Comparison of ENCODE assay signal across 12 mouse cellular contexts in the genomic region with DNA sequence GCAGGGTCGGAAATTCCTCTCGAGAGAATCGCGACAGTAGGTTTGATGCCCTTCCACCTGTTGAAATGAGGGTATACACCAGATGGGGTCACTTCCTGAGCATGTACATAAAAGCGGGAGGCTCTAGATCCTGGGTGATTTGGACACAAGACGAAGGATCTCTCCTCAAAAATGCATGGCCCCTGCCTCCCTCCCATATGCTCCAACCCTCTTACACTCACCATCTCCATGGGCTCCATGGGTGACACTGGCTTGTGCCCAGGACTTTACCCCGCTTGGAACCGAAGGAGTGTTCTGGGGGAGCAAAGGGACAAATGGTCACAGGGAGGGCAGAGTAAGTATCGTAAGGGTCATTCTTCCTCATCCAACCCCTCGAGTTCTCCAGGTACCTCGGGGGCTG. TPM values are rescaled to one million over a fixed set of nuclear protein-coding genes. Genes with fewer than 3 reads are reported as not detected.
DNase-seq lines count a peak whose midpoint lies in the region; ATAC-seq and TF ChIP-seq lines count a peak whose summit lies in the region.
"Had no signal": no experiment of that assay in that cellular context is flagged by ENCODE, and none has a peak within 500 bp of the region (broad histone marks: within the 10 kb centered on the region; RNA-seq: fewer than 3 reads in every experiment).

No protein-coding gene starts in this region.

- peaks cover 62% of the 10 kb centered on the region for H3K36me3 ChIP-seq in heart, embryonic 12.5 days
- peaks cover 57% of the 10 kb centered on the region for H3K36me3 ChIP-seq in kidney, postnatal 0 days (ENCODE audit: insufficient read depth, low read length)
- H3K36me3 ChIP-seq in embryonic facial prominence, embryonic 13.5 days, result peaks cover 66% of the 10 kb centered on the region
- peaks cover 54% of the 10 kb centered on the region for H3K36me3 ChIP-seq in midbrain, embryonic 15.5 days (replicated peaks)

- WGBS in heart, embryonic 12.5 days, result 78% methylated on average over 11 of the region's 11 CpGs
- 70% methylated on average over 11 of the region's 11 CpGs for WGBS in kidney, postnatal 0 days
- WGBS in embryonic facial prominence, embryonic 13.5 days, result 86% methylated on average over 11 of the region's 11 CpGs
- 86% methylated on average over 11 of the region's 11 CpGs for WGBS in midbrain, embryonic 15.5 days

- no peaks in the 10 kb centered on the region for H3K27me3 ChIP-seq in heart, embryonic 12.5 days (replicated peaks)
- no peaks in the 10 kb centered on the region for H3K27me3 ChIP-seq in kidney, postnatal 0 days (ENCODE audit: insufficient read depth, low read length)
- H3K27me3 ChIP-seq in embryonic facial prominence, embryonic 13.5 days, result no peaks in the 10 kb centered on the region
- no peaks in the 10 kb centered on the region for H3K27me3 ChIP-seq in midbrain, embryonic 15.5 days (replicated peaks)
- H3K27me3 ChIP-seq: heart, embryonic 15.5 days had no signal

- no peak overlapping the region for H3K27ac ChIP-seq in heart, embryonic 12.5 days (ENCODE audit: poor library complexity, severe bottlenecking)
- H3K27ac ChIP-seq in kidney, postnatal 0 days, result no peak overlapping the region
- H3K27ac ChIP-seq in embryonic facial prominence, embryonic 13.5 days, result no peak overlapping the region
- no peak overlapping the region for H3K27ac ChIP-seq in midbrain, embryonic 15.5 days

- H3K9ac ChIP-seq in heart, embryonic 12.5 days, result peak overlapping the region; percentile 100
- H3K9ac ChIP-seq in kidney, postnatal 0 days (ENCODE audit: low read depth, low read length), result 0 out of 2 replicates have a peak overlapping the region, but pooled peaks have one; percentile 18
- peak overlapping the region; percentile 100; the same call in 1 of the 2 replicates for H3K9ac ChIP-seq in embryonic facial prominence, embryonic 13.5 days
- H3K9ac ChIP-seq in midbrain, embryonic 15.5 days, result no peak overlapping the region

- no peak for TF ChIP-seq CTCF in kidney, postnatal 0 days (IDR thresholded peaks at IDR 0.05; ENCODE audit: low read depth)

- H3K4me1 ChIP-seq in heart, embryonic 12.5 days (replicated peaks), result peaks cover 31% of the 10 kb centered on the region
- peaks cover 23% of the 10 kb centered on the region; the same call in 1 of the 2 replicates for H3K4me1 ChIP-seq in kidney, postnatal 0 days (replicated peaks; ENCODE audit: insufficient read depth, low read length)
- H3K4me1 ChIP-seq in embryonic facial prominence, embryonic 13.5 days, result peaks cover 24% of the 10 kb centered on the region
- peaks cover 34% of the 10 kb centered on the region for H3K4me1 ChIP-seq in midbrain, embryonic 15.5 days

- H3K4me3 ChIP-seq in heart, embryonic 12.5 days, result peak overlapping the region; percentile 98; the same call in 1 of the 2 replicates
- no peak overlapping the region for H3K4me3 ChIP-seq in kidney, postnatal 0 days (replicated peaks; ENCODE audit: low read depth, low read length)
- H3K4me3 ChIP-seq in embryonic facial prominence, embryonic 13.5 days, result no peak overlapping the region
- no peak overlapping the region for H3K4me3 ChIP-seq in midbrain, embryonic 15.5 days

- peak overlapping the region; percentile 87; the same call in 1 of the 2 replicates for H3K4me2 ChIP-seq in heart, embryonic 12.5 days
- no peak overlapping the region for H3K4me2 ChIP-seq in kidney, postnatal 0 days (ENCODE audit: low read length)
- no peak overlapping the region for H3K4me2 ChIP-seq in embryonic facial prominence, embryonic 13.5 days
- 0 out of 2 replicates have a peak overlapping the region, but pooled peaks have one; percentile 89 for H3K4me2 ChIP-seq in midbrain, embryonic 15.5 days

- ATAC-seq in heart, embryonic 12.5 days (ENCODE audit: insufficient number of reproducible peaks, low FRiP score), result no peak
- no peak for ATAC-seq in kidney, postnatal 0 days (replicated peaks; ENCODE audit: low FRiP score, low read depth)
- ATAC-seq in embryonic facial prominence, embryonic 13.5 days (ENCODE audit: insufficient number of reproducible peaks, insufficient read depth, low FRiP score, low TSS enrichment, low read depth), result no peak
- ATAC-seq in midbrain, embryonic 15.5 days (replicated peaks), result no peak
- ATAC-seq: CD4-positive, CD25-positive, alpha-beta regulatory T cell, adult 4 months had no signal

- no peak for DNase-seq in heart, adult 8-10 months (ENCODE audit: low spot score)
- no peak for DNase-seq in kidney, postnatal 0 days (ENCODE audit: low spot score)
- no peak for DNase-seq in kidney, adult 11 months
- no peak for DNase-seq in layer of hippocampus, adult 9-10 months (ENCODE audit: low spot score)
- DNase-seq: adrenal gland, postnatal 25 days; cerebellum, adult 11 months; right cerebral cortex, adult 18-20 months had no signal

- H3K9me3 ChIP-seq in heart, embryonic 12.5 days (replicated peaks), result no peaks in the 10 kb centered on the region
- no peaks in the 10 kb centered on the region for H3K9me3 ChIP-seq in kidney, postnatal 0 days (replicated peaks; ENCODE audit: low read length)
- no peaks in the 10 kb centered on the region for H3K9me3 ChIP-seq in embryonic facial prominence, embryonic 13.5 days
- H3K9me3 ChIP-seq in midbrain, embryonic 15.5 days, result no peaks in the 10 kb centered on the region
- H3K9me3 ChIP-seq: heart, embryonic 15.5 days had no signal

RNA-seq across cellular contexts. Expression of a gene that starts 3.3 kb away (rescaled TPM):
- polyA plus RNA-seq in heart, embryonic 12.5 days (2016; fragmentation: Nextera tagmentation; extraction: Ambion mirVana), result 132 and 148 TPM in 2 replicates
- total RNA-seq in heart, adult 8-10 months (2022), result 100 to 1,000 TPM; 130 to 143 (median 140) TPM
- 79.2 and 94.5 TPM in 2 replicates for polyA plus RNA-seq in kidney, postnatal 0 days (2015; fragmentation: Nextera tagmentation; extraction: Ambion mirVana)
- 193 and 244 TPM in 2 replicates for polyA plus RNA-seq in embryonic facial prominence, embryonic 13.5 days (2015; fragmentation: Nextera tagmentation; extraction: Ambion mirVana)
- polyA plus RNA-seq in midbrain, embryonic 15.5 days (2015; fragmentation: Nextera tagmentation; extraction: Ambion mirVana), result 188 and 203 TPM in 2 replicates

RNA-seq across cellular contexts. Expression of a gene that starts 14.4 kb away (rescaled TPM):
- polyA plus RNA-seq in heart, embryonic 12.5 days (2016; fragmentation: Nextera tagmentation; extraction: Ambion mirVana), result 4.3 and 4.4 TPM in 2 replicates
- total RNA-seq in heart, adult 8-10 months (2022), result 1 to 10 TPM; 1.9 to 3.3 (median 2.4) TPM
- 13.1 and 14.8 TPM in 2 replicates for polyA plus RNA-seq in kidney, postnatal 0 days (2015; fragmentation: Nextera tagmentation; extraction: Ambion mirVana)
- 8.1 and 9.8 TPM in 2 replicates for polyA plus RNA-seq in embryonic facial prominence, embryonic 13.5 days (2015; fragmentation: Nextera tagmentation; extraction: Ambion mirVana)
- polyA plus RNA-seq in midbrain, embryonic 15.5 days (2015; fragmentation: Nextera tagmentation; extraction: Ambion mirVana), result 7.3 and 8.2 TPM in 2 replicates

RNA-seq across cellular contexts. Expression of a gene that starts 26.4 kb away (rescaled TPM):
- 56.1 and 61.6 TPM in 2 replicates for polyA plus RNA-seq in heart, embryonic 12.5 days (2016; fragmentation: Nextera tagmentation; extraction: Ambion mirVana)
- 100 to 1,000 TPM; 233 to 266 (median 242) TPM for total RNA-seq in heart, adult 8-10 months (2022)
- 46.0 and 50.2 TPM in 2 replicates for polyA plus RNA-seq in kidney, postnatal 0 days (2015; fragmentation: Nextera tagmentation; extraction: Ambion mirVana)
- polyA plus RNA-seq in embryonic facial prominence, embryonic 13.5 days (2015; fragmentation: Nextera tagmentation; extraction: Ambion mirVana), result 65.1 and 67.8 TPM in 2 replicates
- polyA plus RNA-seq in midbrain, embryonic 15.5 days (2015; fragmentation: Nextera tagmentation; extraction: Ambion mirVana), result 82.9 and 83.4 TPM in 2 replicates

RNA-seq across cellular contexts. Expression of a gene that starts 26.8 kb away (rescaled TPM):
- 3.3 and 5.2 TPM in 2 replicates for polyA plus RNA-seq in heart, embryonic 12.5 days (2016; fragmentation: Nextera tagmentation; extraction: Ambion mirVana)
- 1 to 10 TPM; 1.8 to 3.6 (median 2.6) TPM for total RNA-seq in heart, adult 8-10 months (2022)
- 11.4 and 15.0 TPM in 2 replicates for polyA plus RNA-seq in kidney, postnatal 0 days (2015; fragmentation: Nextera tagmentation; extraction: Ambion mirVana)
- polyA plus RNA-seq in embryonic facial prominence, embryonic 13.5 days (2015; fragmentation: Nextera tagmentation; extraction: Ambion mirVana), result 13.1 and 16.1 TPM in 2 replicates
- polyA plus RNA-seq in midbrain, embryonic 15.5 days (2015; fragmentation: Nextera tagmentation; extraction: Ambion mirVana), result 7.6 and 9.2 TPM in 2 replicates

RNA-seq across cellular contexts. Expression of a gene that starts 29.6 kb away (rescaled TPM):
- 1.3 and 8.3 TPM in 2 replicates for polyA plus RNA-seq in heart, embryonic 12.5 days (2016; fragmentation: Nextera tagmentation; extraction: Ambion mirVana)
- under 1 TPM in 1 of 4 experiments, not detected in 3; 0.26 TPM for total RNA-seq in heart, adult 8-10 months (2022)
- 59.6 and 64.2 TPM in 2 replicates for polyA plus RNA-seq in kidney, postnatal 0 days (2015; fragmentation: Nextera tagmentation; extraction: Ambion mirVana)
- polyA plus RNA-seq in embryonic facial prominence, embryonic 13.5 days (2015; fragmentation: Nextera tagmentation; extraction: Ambion mirVana), result 0.28 and 8.7 TPM in 2 replicates
- polyA plus RNA-seq in midbrain, embryonic 15.5 days (2015; fragmentation: Nextera tagmentation; extraction: Ambion mirVana), result 0.56 and 1.4 TPM in 2 replicates
- total RNA-seq: adrenal gland, postnatal 25 days had no signal

Comparison
In these comparisons a context has a peak if more than half of its experiments do, and no peak if none do; other contexts are left out.
1. H3K4me2 ChIP-seq: peak in heart, embryonic 12.5 days (single experiment) and midbrain, embryonic 15.5 days (single experiment); none in kidney, postnatal 0 days (single experiment) and embryonic facial prominence, embryonic 13.5 days (single experiment).